Mouse (Mus musculus) olfactory bulb, adult 2 months (tissue): ENCODE measurements around the gene Maip1.

ENCODE experiments used
- CTCF ChIP-seq: fragments of 200-500 bp; IDR thresholded peaks from 2 replicates; pipeline ENCODE4 v1.5.1; 2012; ENCODE audit warnings: low read depth, mild to moderate bottlenecking, low read length, moderate library complexity; ENCODE audit not compliant: insufficient read depth
- POLR2A ChIP-seq: fragments of 200-500 bp; IDR thresholded peaks from 2 replicates; pipeline ENCODE4 v1.6.1; 2012; ENCODE audit warnings: mild to moderate bottlenecking, low read depth, low read length, moderate library complexity; ENCODE audit not compliant: insufficient read depth

DNA sequence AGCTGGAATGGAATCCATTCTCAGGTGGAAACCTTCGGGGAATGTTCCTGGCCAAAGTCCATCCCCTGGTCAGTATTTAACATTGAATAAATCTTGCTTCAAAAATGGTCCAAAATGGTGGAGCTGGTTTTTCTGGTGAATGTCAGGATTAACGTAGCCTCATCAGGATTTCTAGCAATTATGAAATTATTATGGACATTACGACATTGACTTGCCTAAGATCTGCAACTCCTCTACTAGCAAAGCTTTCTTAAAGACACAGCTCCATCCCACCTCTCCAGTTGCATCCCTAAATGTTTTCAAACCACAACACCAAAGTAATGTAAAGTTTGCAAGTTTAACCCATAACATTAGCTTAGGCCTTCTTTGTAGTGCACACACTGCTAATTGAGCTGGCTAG lies 38.7 kb upstream of the Maip1 start:
- TF ChIP-seq POLR2A (no peak), CTCF (no peak)
